Mouse (Mus musculus) hindbrain, embryonic 10.5 days (tissue): ENCODE data around the gene Ing2. TPM values are rescaled to one million over a fixed set of nuclear protein-coding genes. Genes with fewer than 3 reads are reported as not detected.

Experiments
- DNase-seq: peaks from one replicate; pipeline ENCODE4 v3.0.0-alpha.2; 2017; ENCODE audit warnings: low spot score
- H3K27ac ChIP-seq: fragments of 300-500 bp; sonication (generic); 2 replicates; pipeline ENCODE4 v1.5.1; 2016; ENCODE audit warnings: mild to moderate bottlenecking, moderate library complexity
- H3K27me3 ChIP-seq: fragments of 300-500 bp; sonication (generic); 2 replicates; pipeline ENCODE4 v1.6.1; 2016; ENCODE audit warnings: mild to moderate bottlenecking; ENCODE audit not compliant: poor library complexity, insufficient read depth, severe bottlenecking
- H3K36me3 ChIP-seq: fragments of 300-500 bp; sonication (generic); 2 replicates; pipeline ENCODE4 v1.6.1; 2016; ENCODE audit warnings: mild to moderate bottlenecking, moderate library complexity
- H3K4me1 ChIP-seq: fragments of 300-500 bp; sonication (generic); replicated peaks from 2 replicates; pipeline ENCODE4 v1.6.1; 2016; ENCODE audit warnings: mild to moderate bottlenecking
- H3K4me3 ChIP-seq: fragments of 300-500 bp; sonication (generic); 2 replicates; pipeline ENCODE4 v1.5.1; 2016; ENCODE audit warnings: mild to moderate bottlenecking, moderate library complexity
- H3K9me3 ChIP-seq: fragments of 300-500 bp; sonication (generic); 2 replicates; pipeline ENCODE4 v1.6.1; 2016; ENCODE audit warnings: mild to moderate bottlenecking, moderate library complexity
- WGBS: fragments of 180-500 bp; shearing (Covaris S2); methylation state at CpG from one replicate; pipeline ENCODE4 v1.1.7; 2016; 5-methylcytosine and 5-hydroxymethylcytosine counted together
- polyA plus RNA-seq: library from polyadenylated mRNA; unstranded; fragments of >200 nt; fragmentation: Nextera tagmentation; extraction: Ambion mirVana; gene quantifications from 2 replicates; pipeline ENCODE4 v1.2.1, GENCODE M21; 2016

Gene Ing2
- polyA plus RNA-seq, 1 experiment from 2014 or later = 11.7 TPM

DNA sequence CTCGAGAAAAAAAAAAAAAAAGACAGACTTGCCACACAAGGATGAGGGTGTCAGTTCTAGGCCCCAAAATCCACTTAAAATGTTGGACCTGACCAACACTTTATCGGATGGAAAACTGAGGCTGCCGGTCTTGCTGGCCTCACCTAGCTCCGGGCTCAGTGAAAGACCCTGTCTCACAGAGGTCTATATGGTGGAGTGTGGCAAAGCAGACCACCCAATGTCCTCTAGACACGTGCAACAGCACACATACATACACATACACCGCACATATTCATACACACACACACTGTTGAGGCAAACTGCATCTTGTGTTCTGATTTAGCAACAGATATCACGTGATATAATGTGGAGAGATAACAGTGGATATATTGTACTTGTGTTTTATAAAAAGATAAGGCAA, 15.9 kb upstream of the Ing2 start:
- Histone ChIP-seq H3K4me1 (peaks cover 26% of the 10 kb centered on the region), H3K27me3 (peaks cover 8% of the 10 kb centered on the region), H3K4me3 (peak overlapping the region; percentile 50), H3K27ac (peak overlapping the region; percentile 78; the same call in 1 of the 2 replicates), H3K36me3 (no peaks in the 10 kb centered on the region), H3K9me3 (no peaks in the 10 kb centered on the region)
- WGBS = 36% methylated on average over 7 of the region's 7 CpGs
- no peak for DNase-seq

- Histone ChIP-seq H3K4me1 (peaks cover 26% of the 10 kb centered on the region), H3K27me3 (peaks cover 8% of the 10 kb centered on the region), H3K36me3 (no peaks in the 10 kb centered on the region), H3K9me3 (no peaks in the 10 kb centered on the region), H3K4me3 (peak overlapping the region; percentile 50), H3K27ac (peak overlapping the region; percentile 78)
- WGBS = under 1% methylated on average over 16 of the region's 16 CpGs
- peak; percentile 52 for DNase-seq
Observed at GRCm38 (mm10) chr8:47690674-47691078, 15.3 kb upstream of the Ing2 start.

DNA sequence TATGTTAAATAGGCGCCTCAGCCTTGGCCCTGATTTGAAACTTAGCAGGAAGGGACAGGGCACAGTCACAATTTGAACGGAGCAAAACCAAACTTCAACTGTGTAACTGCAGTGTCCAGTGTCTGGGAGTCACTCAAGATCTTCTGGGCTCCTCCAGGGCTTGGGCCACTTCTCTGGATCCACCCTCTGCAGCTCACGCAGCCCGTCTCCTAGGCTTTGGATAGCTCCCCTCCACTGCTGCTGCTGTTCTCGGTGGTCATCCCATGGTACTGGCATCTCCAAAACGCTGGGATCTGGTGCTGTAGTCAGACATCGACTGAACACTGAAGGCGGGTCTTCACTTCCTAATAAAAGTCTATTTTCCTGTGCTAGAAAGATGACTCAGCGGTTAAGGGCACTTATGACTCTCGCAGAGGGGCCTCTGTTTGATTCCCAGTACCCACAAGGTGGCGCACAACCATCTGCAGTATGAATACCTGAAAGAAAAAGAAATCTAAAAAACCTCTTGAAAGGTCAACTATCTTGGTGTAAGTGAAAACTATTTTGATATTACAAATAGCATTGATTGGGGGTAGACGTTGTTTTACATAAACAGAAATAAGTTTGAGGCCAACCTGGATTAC, 14.5 kb upstream of the Ing2 start:
- H3K27me3 ChIP-seq = peaks cover 8% of the 10 kb centered on the region
- no peaks in the 10 kb centered on the region for H3K36me3 ChIP-seq
- WGBS = 54% methylated on average over 12 of the region's 12 CpGs
- H3K4me1 ChIP-seq = peaks cover 26% of the 10 kb centered on the region
- DNase-seq = peak; percentile 43
- H3K4me3 ChIP-seq = no peak overlapping the region
- H3K27ac ChIP-seq = 0 out of 2 replicates have a peak overlapping the region, but pooled peaks have one; percentile 29
- 0 out of 2 replicates have a peak, but pooled peaks cover 2% of the 10 kb centered on the region for H3K9me3 ChIP-seq

GRCm38 (mm10) chr8:47684441-47684840, 9.1 kb upstream of the Ing2 start:
- H3K36me3 ChIP-seq = peaks cover 8% of the 10 kb centered on the region
- H3K4me1 ChIP-seq = peaks cover 5% of the 10 kb centered on the region; the same call in 1 of the 2 replicates
- no peaks in the 10 kb centered on the region for H3K27me3 ChIP-seq
- no peak overlapping the region for H3K27ac ChIP-seq
- no peak for DNase-seq
- 89% methylated on average over 5 of the region's 5 CpGs for WGBS
- no peak overlapping the region for H3K4me3 ChIP-seq
- 0 out of 2 replicates have a peak, but pooled peaks cover 2% of the 10 kb centered on the region for H3K9me3 ChIP-seq

DNA sequence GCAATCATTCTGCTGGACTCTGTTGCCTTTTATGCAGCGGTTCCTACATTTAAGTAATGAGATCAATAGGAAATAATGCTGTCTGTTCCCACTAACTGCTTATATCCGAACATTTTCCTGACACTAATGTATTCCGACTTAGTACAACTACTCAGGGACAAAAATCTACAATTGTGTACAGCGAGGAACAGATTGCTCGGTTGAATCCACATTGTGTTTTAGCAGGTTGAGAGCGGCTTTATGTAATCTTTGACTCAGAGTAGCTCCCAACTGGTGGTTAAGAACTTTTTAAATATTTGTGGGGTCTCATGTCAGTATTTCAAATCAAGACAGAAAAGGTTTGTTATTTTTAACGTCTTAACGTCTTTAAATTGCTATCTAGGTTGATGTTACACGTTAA, 8.6 kb upstream of the Ing2 start:
- H3K27ac ChIP-seq = no peak overlapping the region
- H3K36me3 ChIP-seq = peaks cover 12% of the 10 kb centered on the region

GRCm38 (mm10) chr8:47680306-47680705, 5.0 kb upstream of the Ing2 start:
- H3K4me1 ChIP-seq = peaks cover 14% of the 10 kb centered on the region
- H3K27ac ChIP-seq = no peak overlapping the region
- no peak for DNase-seq
- 92% methylated on average over 4 of the region's 4 CpGs for WGBS
- no peak overlapping the region for H3K4me3 ChIP-seq
- peaks cover 15% of the 10 kb centered on the region for H3K36me3 ChIP-seq
- H3K9me3 ChIP-seq = peaks cover 2% of the 10 kb centered on the region; the same call in 1 of the 2 replicates
- H3K27me3 ChIP-seq = no peaks in the 10 kb centered on the region

More for the DNA sequence above, 8.6 kb upstream of the Ing2 start:
- Histone ChIP-seq H3K4me1 (0 out of 2 replicates have a peak, but pooled peaks cover under 1% of the 10 kb centered on the region), H3K27me3 (no peaks in the 10 kb centered on the region), H3K4me3 (no peak overlapping the region), H3K9me3 (0 out of 2 replicates have a peak, but pooled peaks cover 2% of the 10 kb centered on the region)
- no peak for DNase-seq
- 92% methylated on average over 9 of the region's 9 CpGs for WGBS

GRCm38 (mm10) chr8:47679603-47680002, 4.2 kb upstream of the Ing2 start:
- DNase-seq = no peak
- no peak overlapping the region for H3K27ac ChIP-seq
- H3K4me1 ChIP-seq = peaks cover 14% of the 10 kb centered on the region
- H3K9me3 ChIP-seq = no peaks in the 10 kb centered on the region; the same call in 1 of the 2 replicates
- no peak overlapping the region for H3K4me3 ChIP-seq
- peaks cover 15% of the 10 kb centered on the region for H3K36me3 ChIP-seq
- no peaks in the 10 kb centered on the region for H3K27me3 ChIP-seq
- WGBS = 72% methylated on average over 1 of the region's 1 CpGs

GRCm38 (mm10) chr8:47676631-47677030, 1.3 kb upstream of the Ing2 start:
- H3K9me3 ChIP-seq = no peaks in the 10 kb centered on the region; the same call in 1 of the 2 replicates
- 56% methylated on average over 2 of the region's 2 CpGs for WGBS
- H3K27ac ChIP-seq = no peak overlapping the region; the same call in 1 of the 2 replicates
- H3K27me3 ChIP-seq = no peaks in the 10 kb centered on the region
- no peak for DNase-seq
- peaks cover 11% of the 10 kb centered on the region for H3K36me3 ChIP-seq
- H3K4me1 ChIP-seq = peaks cover 18% of the 10 kb centered on the region
- peak overlapping the region; percentile 97 for H3K4me3 ChIP-seq

- no peak for DNase-seq
- H3K9me3 ChIP-seq = no peaks in the 10 kb centered on the region; the same call in 1 of the 2 replicates
- peak overlapping the region; percentile 98 for H3K27ac ChIP-seq
Observed at GRCm38 (mm10) chr8:47676224-47676623, 868 bp upstream of the Ing2 start.

DNA sequence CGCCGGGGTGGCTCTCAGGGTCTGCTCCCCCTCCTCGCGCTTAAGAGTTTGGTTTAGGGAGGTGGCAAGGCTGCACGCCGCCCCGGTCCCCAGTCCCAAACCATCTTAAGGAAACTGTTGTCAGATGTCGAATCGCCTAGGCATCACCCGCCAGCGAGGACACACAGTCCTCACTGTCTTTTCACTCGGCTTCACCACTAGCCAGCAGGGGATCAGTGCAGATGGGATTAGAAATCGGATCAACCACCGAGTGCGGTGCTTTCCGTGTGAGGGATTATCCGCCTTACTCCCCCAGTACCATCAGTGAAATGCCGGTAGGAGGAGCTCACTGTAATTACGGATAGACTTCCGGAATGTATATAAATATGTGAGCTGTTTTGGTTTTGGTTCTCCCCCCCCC, 430 bp upstream of the Ing2 start:
- peaks cover 18% of the 10 kb centered on the region for H3K4me1 ChIP-seq
- 1% methylated on average over 20 of the region's 20 CpGs for WGBS
- no peaks in the 10 kb centered on the region for H3K27me3 ChIP-seq
- peak; percentile 71 for DNase-seq
- H3K36me3 ChIP-seq = peaks cover 10% of the 10 kb centered on the region
- no peaks in the 10 kb centered on the region; the same call in 1 of the 2 replicates for H3K9me3 ChIP-seq
- H3K27ac ChIP-seq = peak overlapping the region; percentile 98
- H3K4me3 ChIP-seq = peak overlapping the region; percentile 97

More at GRCm38 (mm10) chr8:47676224-47676623, 868 bp upstream of the Ing2 start:
- 2% methylated on average over 15 of the region's 15 CpGs for WGBS
- Histone ChIP-seq H3K36me3 (peaks cover 10% of the 10 kb centered on the region), H3K4me3 (peak overlapping the region; percentile 97), H3K4me1 (peaks cover 18% of the 10 kb centered on the region), H3K27me3 (no peaks in the 10 kb centered on the region)

DNA sequence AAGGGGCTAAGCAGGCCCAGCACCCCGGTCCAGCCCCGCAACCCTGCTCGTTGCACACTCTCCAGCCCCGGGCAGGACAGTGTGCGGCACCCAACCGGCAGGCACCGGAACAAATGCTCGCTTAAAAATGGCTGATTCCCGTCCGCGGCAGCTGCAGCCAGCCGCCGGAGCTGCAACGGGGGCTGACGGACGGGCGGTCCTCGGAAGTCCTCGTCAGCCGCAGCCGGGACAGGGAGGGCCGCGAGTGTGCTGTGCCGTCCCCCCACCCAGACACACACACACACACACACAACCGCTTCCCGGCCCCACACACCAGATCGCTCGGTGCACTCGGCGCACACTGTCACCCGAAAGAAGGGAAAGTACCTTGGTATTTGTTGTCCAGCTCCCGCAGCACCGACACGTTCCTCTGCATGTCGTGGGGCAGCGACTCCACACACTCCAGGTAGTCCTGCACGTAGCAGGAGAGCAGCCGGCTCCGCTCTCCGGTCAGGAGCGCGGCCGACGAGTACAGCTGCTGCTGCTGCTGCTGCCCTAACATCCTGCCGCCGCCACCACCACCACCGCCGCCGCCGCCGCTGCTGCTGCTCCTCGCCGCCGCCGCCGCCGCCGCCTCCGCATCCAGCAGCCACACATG, 1.1 kb downstream of the Ing2 start:
- no peak for DNase-seq
- Histone ChIP-seq H3K4me1 (peaks cover 18% of the 10 kb centered on the region), H3K9me3 (no peaks in the 10 kb centered on the region; the same call in 1 of the 2 replicates), H3K27ac (peak overlapping the region; percentile 98), H3K36me3 (peaks cover 5% of the 10 kb centered on the region; the same call in 1 of the 2 replicates), H3K27me3 (no peaks in the 10 kb centered on the region), H3K4me3 (peak overlapping the region; percentile 97)
- under 1% methylated on average over 59 of the region's 59 CpGs for WGBS

DNA sequence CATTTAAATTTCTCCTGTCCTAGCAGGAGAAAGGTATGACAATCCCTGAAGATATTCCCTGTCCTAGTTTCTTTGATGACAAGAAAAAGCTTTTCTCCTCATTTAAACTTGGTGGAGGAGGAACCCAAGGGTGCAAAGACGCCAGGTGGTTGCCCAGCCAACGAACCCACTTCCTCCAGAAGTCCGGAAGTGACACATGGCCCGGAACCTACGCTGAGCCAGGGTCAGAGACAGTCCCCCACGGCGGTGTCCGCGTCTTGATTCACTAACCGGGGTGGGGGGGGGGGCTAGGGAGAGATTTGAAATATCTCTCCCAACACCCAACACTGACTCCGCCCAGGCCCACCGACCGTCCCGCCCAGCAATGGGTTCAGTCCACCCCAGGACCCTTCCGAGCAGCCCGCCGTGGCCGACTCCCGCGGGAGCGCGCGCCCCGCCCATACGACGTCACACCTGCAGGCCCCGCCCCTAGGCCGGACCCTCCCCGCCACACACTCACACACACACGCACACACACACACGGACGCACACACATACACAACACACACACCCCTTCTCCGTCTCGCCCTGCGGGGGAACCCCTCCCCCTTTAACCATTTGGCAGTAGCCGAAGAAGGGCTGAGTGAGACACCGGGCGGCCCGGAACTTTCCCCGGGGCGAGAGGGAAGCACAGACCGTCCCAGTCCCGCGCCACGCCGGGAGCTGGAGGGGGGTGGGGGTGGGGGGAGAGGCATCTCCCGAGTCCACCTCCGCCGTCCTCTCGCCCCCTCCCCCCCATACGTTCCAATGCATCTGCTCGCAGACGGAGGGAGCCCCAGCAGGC, 1.8 kb downstream of the Ing2 start:
- peak overlapping the region; percentile 98 for H3K27ac ChIP-seq
- peaks cover 18% of the 10 kb centered on the region for H3K4me1 ChIP-seq
- DNase-seq = peak; percentile 93
- under 1% methylated on average over 53 of the region's 53 CpGs for WGBS
- H3K9me3 ChIP-seq = no peaks in the 10 kb centered on the region; the same call in 1 of the 2 replicates
- H3K27me3 ChIP-seq = no peaks in the 10 kb centered on the region
- peaks cover 7% of the 10 kb centered on the region for H3K36me3 ChIP-seq
- H3K4me3 ChIP-seq = peak overlapping the region; percentile 97
